Mouse (Mus musculus) heart, embryonic 10.5 days (tissue): ENCODE results near the gene Sh3gl2. TPM values are rescaled to one million over a fixed set of nuclear protein-coding genes. Genes with fewer than 3 reads are reported as not detected.

Experiments used
- DNase-seq: peaks from one replicate; pipeline ENCODE4 v3.0.0-alpha.2; 2017; ENCODE audit warnings: low spot score
- H3K27ac ChIP-seq: fragments of 300-500 bp; sonication (generic); 2 replicates; pipeline ENCODE4 v1.5.1; 2016; ENCODE audit warnings: mild to moderate bottlenecking
- H3K27me3 ChIP-seq: fragments of 300-500 bp; sonication (generic); 2 replicates; pipeline ENCODE4 v1.6.1; 2016; ENCODE audit warnings: mild to moderate bottlenecking; ENCODE audit not compliant: poor library complexity, insufficient read depth, severe bottlenecking
- H3K36me3 ChIP-seq: fragments of 300-500 bp; sonication (generic); 2 replicates; pipeline ENCODE4 v1.6.1; 2016; ENCODE audit warnings: mild to moderate bottlenecking, moderate library complexity
- H3K4me1 ChIP-seq: fragments of 300-500 bp; sonication (generic); 2 replicates; pipeline ENCODE4 v1.6.1; 2016; ENCODE audit warnings: mild to moderate bottlenecking
- H3K4me3 ChIP-seq: fragments of 300-500 bp; sonication (generic); 2 replicates; pipeline ENCODE4 v1.5.1; 2016; ENCODE audit warnings: mild to moderate bottlenecking, moderate library complexity
- H3K9me3 ChIP-seq: fragments of 300-500 bp; sonication (generic); 2 replicates; pipeline ENCODE4 v1.6.1; 2016; ENCODE audit warnings: mild to moderate bottlenecking, moderate library complexity
- whole genome bisulfite sequencing: fragments of 180-500 bp; shearing (Covaris S2); methylation state at CpG from one replicate; pipeline ENCODE4 v1.1.7; 2016; 5-methylcytosine and 5-hydroxymethylcytosine counted together
- polyA plus RNA-seq: library from polyadenylated mRNA; unstranded; fragments of >200 nt; fragmentation: Nextera tagmentation; extraction: Ambion mirVana; gene quantifications from 2 replicates; pipeline ENCODE4 v1.2.1, GENCODE M21; 2016

The Sh3gl2 gene
- polyA plus RNA-seq, 1 experiment from 2014 or later, result 0.58 TPM

DNA sequence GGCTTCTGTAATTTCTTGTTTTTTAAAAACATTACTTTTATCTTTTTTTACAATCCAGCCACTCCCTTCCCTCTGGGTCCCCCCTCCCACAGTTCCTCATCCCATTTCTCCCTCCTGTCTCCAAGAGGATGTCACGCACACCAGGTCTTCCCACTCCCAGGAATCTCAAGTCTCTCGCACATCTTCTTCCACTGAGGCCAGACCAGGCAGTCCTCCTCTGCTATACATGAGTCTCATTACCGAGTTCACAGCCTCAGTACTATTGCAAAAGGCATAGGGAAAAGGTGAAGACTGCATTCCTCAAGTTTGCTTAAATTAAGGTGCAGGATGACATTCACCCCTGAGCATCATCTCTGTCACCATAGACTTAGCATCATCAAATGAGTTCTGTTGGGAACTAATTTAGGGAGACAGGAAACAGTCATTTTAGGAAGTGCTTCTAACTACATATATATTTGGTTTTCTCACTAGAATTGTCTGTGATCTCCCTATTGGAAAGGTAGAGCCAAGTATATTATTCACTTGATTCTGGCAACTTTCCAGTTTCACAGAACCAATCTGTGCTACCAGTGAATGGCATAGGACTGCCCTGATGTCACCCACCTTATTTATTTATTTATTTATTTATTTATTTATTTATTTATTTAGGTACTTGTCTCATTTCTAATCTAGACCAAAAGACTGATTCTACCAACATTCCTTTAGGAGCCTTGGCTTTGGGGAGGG is 1.9 kb downstream of the Sh3gl2 start:
- no peak for DNase-seq
- Histone ChIP-seq H3K27ac (no peak overlapping the region), H3K4me1 (peaks cover 11% of the 10 kb centered on the region), H3K36me3 (no peaks in the 10 kb centered on the region), H3K9me3 (no peaks in the 10 kb centered on the region), H3K4me3 (no peak overlapping the region), H3K27me3 (peaks cover 62% of the 10 kb centered on the region)
- WGBS, result 39% methylated on average over 3 of the region's 3 CpGs

- Histone ChIP-seq H3K4me1 (peaks cover 11% of the 10 kb centered on the region), H3K9me3 (no peaks in the 10 kb centered on the region), H3K36me3 (no peaks in the 10 kb centered on the region), H3K27me3 (peaks cover 58% of the 10 kb centered on the region), H3K4me3 (no peak overlapping the region), H3K27ac (no peak overlapping the region)
- WGBS, result 87% methylated on average over 9 of the region's 9 CpGs
- no peak for DNase-seq
Measured at GRCm38 (mm10) chr4:85207515-85207914, 2.6 kb downstream of the Sh3gl2 start.

DNA sequence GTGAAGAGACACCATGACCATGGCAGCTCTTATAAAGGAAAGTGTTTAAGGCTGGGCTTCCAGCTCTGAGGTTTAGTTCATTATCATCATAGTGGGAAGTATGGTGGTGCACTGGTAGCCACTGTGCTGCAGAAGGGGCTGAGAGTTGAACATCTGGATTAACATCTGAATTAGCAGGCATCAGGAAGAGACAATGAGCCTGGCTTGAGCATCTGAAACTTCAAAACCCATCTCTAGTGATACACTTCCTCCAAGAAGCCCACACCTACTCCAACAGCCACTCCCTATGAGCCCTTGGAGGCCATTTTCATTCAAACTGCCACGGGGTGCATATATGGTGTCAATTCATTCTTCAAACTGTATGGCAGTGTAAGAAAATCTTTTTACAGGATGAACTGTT is 3.6 kb downstream of the Sh3gl2 start:
- no peaks in the 10 kb centered on the region for H3K36me3 ChIP-seq
- 68% methylated on average over 1 of the region's 1 CpGs for WGBS
- peaks cover 11% of the 10 kb centered on the region for H3K4me1 ChIP-seq
- H3K27me3 ChIP-seq, result peaks cover 48% of the 10 kb centered on the region
- DNase-seq, result no peak
- H3K4me3 ChIP-seq, result no peak overlapping the region
- H3K27ac ChIP-seq, result no peak overlapping the region
- H3K9me3 ChIP-seq, result no peaks in the 10 kb centered on the region

DNA sequence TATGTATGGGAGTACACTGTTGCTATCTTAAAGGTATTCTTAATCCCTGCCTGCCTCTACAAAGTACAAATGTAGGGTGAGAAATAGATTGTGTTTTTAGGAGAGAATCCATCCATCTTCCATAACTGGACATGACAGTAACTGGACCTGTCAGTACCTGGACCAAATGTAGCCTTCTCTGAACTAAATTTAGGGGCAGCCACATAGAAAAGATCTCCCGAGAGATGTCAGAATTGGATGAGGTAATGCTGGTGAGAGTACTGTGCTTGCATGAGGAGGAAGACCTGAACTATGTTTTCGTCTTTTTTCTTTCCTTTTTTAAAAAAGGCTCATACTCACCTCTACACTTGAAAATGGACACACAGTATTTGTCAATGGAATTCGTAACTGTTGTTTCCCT is 6.0 kb downstream of the Sh3gl2 start:
- no peaks in the 10 kb centered on the region for H3K9me3 ChIP-seq
- peaks cover under 1% of the 10 kb centered on the region; the same call in 1 of the 2 replicates for H3K4me1 ChIP-seq
- H3K4me3 ChIP-seq, result no peak overlapping the region
- 78% methylated on average over 3 of the region's 3 CpGs for WGBS
- H3K27me3 ChIP-seq, result peaks cover 25% of the 10 kb centered on the region
- no peak for DNase-seq
- H3K36me3 ChIP-seq, result no peaks in the 10 kb centered on the region
- H3K27ac ChIP-seq, result no peak overlapping the region

GRCm38 (mm10) chr4:85217003-85217402 is 12.1 kb downstream of the Sh3gl2 start:
- H3K9me3 ChIP-seq, result no peaks in the 10 kb centered on the region
- WGBS, result 81% methylated on average over 4 of the region's 4 CpGs
- no peaks in the 10 kb centered on the region for H3K27me3 ChIP-seq
- H3K27ac ChIP-seq, result no peak overlapping the region
- H3K4me3 ChIP-seq, result no peak overlapping the region
- H3K36me3 ChIP-seq, result no peaks in the 10 kb centered on the region
- no peaks in the 10 kb centered on the region for H3K4me1 ChIP-seq
- no peak for DNase-seq

DNA sequence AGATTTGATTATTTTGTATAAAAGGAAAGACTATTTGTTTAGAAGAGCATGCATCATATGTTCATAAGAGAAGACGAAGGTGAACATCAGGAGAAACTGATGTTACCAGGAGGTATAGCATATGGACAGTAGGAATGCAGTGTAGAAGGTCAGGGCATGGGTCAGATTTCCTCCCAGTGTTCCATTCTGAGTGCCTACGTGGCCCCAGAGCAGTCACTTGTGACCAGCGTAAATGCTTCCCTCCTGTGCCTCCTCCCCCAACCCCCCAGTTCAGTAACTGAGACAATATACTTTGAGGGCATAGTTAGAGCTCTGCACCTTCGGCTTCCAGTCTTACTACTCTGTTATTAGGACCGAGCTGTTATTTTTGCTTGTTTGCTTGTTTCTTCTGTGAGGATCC is 17.8 kb downstream of the Sh3gl2 start:
- Histone ChIP-seq H3K9me3 (no peaks in the 10 kb centered on the region), H3K4me1 (no peaks in the 10 kb centered on the region), H3K36me3 (no peaks in the 10 kb centered on the region), H3K27ac (no peak overlapping the region), H3K4me3 (no peak overlapping the region), H3K27me3 (no peaks in the 10 kb centered on the region)
- DNase-seq, result no peak
- 74% methylated on average over 5 of the region's 5 CpGs for WGBS

GRCm38 (mm10) chr4:85226731-85227130 is 21.8 kb downstream of the Sh3gl2 start:
- no peaks in the 10 kb centered on the region for H3K27me3 ChIP-seq
- no peak overlapping the region for H3K4me3 ChIP-seq
- no peaks in the 10 kb centered on the region for H3K9me3 ChIP-seq
- no peak for DNase-seq
- WGBS, result 76% methylated on average over 5 of the region's 5 CpGs
- H3K4me1 ChIP-seq, result no peaks in the 10 kb centered on the region
- H3K36me3 ChIP-seq, result no peaks in the 10 kb centered on the region
- no peak overlapping the region for H3K27ac ChIP-seq

GRCm38 (mm10) chr4:85227664-85228588 is 23.0 kb downstream of the Sh3gl2 start:
- Histone ChIP-seq H3K27ac (no peak overlapping the region), H3K4me1 (0 out of 2 replicates have a peak, but pooled peaks cover under 1% of the 10 kb centered on the region), H3K4me3 (no peak overlapping the region), H3K36me3 (no peaks in the 10 kb centered on the region), H3K9me3 (no peaks in the 10 kb centered on the region), H3K27me3 (no peaks in the 10 kb centered on the region)
- WGBS, result 78% methylated on average over 9 of the region's 9 CpGs
- no peak for DNase-seq

- no peak overlapping the region for H3K27ac ChIP-seq
- no peaks in the 10 kb centered on the region for H3K9me3 ChIP-seq
- WGBS, result 85% methylated on average over 5 of the region's 5 CpGs
- no peak for DNase-seq
- H3K36me3 ChIP-seq, result no peaks in the 10 kb centered on the region
- no peak overlapping the region for H3K4me3 ChIP-seq
- H3K27me3 ChIP-seq, result no peaks in the 10 kb centered on the region
- peaks cover 3% of the 10 kb centered on the region; the same call in 1 of the 2 replicates for H3K4me1 ChIP-seq
Measured at GRCm38 (mm10) chr4:85228589-85228948, 23.6 kb downstream of the Sh3gl2 start.

DNA sequence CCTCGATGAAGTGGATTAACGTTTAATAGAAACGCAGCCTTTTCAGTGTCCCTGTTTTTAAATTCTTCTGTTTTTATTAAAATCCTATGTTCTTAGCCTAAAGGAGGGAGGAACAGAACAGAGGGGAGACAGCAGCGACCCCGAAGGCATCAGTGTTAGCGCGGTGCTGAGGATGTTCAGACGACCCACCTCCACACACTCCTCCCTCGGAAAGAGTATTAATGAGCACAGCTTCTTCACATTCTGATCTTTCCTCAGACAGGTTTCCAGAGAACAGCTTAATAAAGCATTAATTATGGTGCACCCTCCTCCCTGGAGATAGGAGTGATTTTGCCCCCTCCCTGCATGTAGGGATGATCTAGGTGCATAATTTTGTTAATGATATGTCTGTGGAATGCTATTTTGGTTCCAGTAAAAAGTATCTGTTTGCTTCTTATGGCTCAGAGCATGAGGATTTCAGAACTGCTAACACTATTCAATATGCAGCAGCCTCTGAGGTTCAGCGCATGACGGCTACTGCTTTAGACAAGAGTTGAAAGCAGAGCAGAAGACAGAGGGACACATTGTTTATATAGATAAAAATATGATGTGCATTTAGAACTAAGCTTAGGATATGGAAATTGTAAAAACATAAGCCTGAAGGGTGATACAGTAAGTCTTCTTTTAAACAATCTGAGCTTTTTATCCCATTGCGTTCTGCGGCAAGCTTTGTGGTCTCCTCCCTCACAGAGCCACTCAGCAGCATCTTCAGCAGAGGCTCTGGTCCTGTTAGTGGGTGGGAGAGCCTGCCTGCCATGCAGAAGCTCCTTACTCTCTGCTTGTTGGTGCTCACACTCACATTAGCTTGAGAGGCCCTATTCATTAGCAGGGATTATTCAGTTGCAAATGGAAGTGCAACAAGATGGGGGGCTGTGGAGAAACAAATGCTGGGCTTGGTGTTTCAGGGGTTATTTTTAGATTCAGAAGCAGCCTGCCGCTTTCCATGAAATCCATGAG is 27.8 kb downstream of the Sh3gl2 start:
- Histone ChIP-seq H3K4me3 (no peak overlapping the region), H3K27me3 (no peaks in the 10 kb centered on the region), H3K27ac (no peak overlapping the region), H3K4me1 (peaks cover 3% of the 10 kb centered on the region; the same call in 1 of the 2 replicates), H3K9me3 (no peaks in the 10 kb centered on the region), H3K36me3 (no peaks in the 10 kb centered on the region)
- WGBS, result 68% methylated on average over 14 of the region's 14 CpGs
- no peak for DNase-seq

GRCm38 (mm10) chr4:85241675-85242074 is 36.7 kb downstream of the Sh3gl2 start:
- Histone ChIP-seq H3K4me3 (no peak overlapping the region), H3K36me3 (no peaks in the 10 kb centered on the region), H3K9me3 (no peaks in the 10 kb centered on the region), H3K27ac (no peak overlapping the region), H3K27me3 (no peaks in the 10 kb centered on the region), H3K4me1 (no peaks in the 10 kb centered on the region)
- 83% methylated on average over 3 of the region's 3 CpGs for WGBS
- no peak for DNase-seq

GRCm38 (mm10) chr4:85242562-85242961 is 37.6 kb downstream of the Sh3gl2 start:
- WGBS, result 68% methylated on average over 2 of the region's 2 CpGs
- Histone ChIP-seq H3K27ac (no peak overlapping the region), H3K4me3 (no peak overlapping the region), H3K27me3 (no peaks in the 10 kb centered on the region), H3K4me1 (no peaks in the 10 kb centered on the region), H3K9me3 (no peaks in the 10 kb centered on the region), H3K36me3 (no peaks in the 10 kb centered on the region)
- no peak for DNase-seq
